Mouse (Mus musculus): Measurements from ENCODE around the gene Hist1h2bh.
"Not testable (repeated sequence)": the region's sequence is repeated elsewhere in the genome, so short reads cannot be mapped to it uniquely, and the experiment has no call there.

Hist1h2bh gene

GRCm38 (mm10) chr13:23576906-23577639 lies 33.9 kb upstream of the Hist1h2bh start:
- no peak for DNase-seq (ENCODE audit: low read depth, low spot score)
- no peaks in the 10 kb centered on the region for H3K36me3 ChIP-seq (ENCODE audit: control insufficient read depth, insufficient read depth, low read length, poor library complexity, severe bottlenecking)

GRCm38 (mm10) chr13:23576351-23576881 lies 33.2 kb upstream of the Hist1h2bh start:
- no peak for DNase-seq (ENCODE audit: low read depth, low spot score)
- Histone ChIP-seq H3K27me3 (ENCODE audit: control insufficient read depth, insufficient read depth, low read length, poor library complexity, severe bottlenecking) (no peaks in the 10 kb centered on the region), H3K36me3 (ENCODE audit: control insufficient read depth, insufficient read depth, low read length, poor library complexity, severe bottlenecking) (no peaks in the 10 kb centered on the region)

More at GRCm38 (mm10) chr13:23576906-23577639, 33.9 kb upstream of the Hist1h2bh start:
- no peaks in the 10 kb centered on the region for H3K27me3 ChIP-seq (ENCODE audit: control insufficient read depth, insufficient read depth, low read length, poor library complexity, severe bottlenecking)

GRCm38 (mm10) chr13:23575864-23576313 lies 32.7 kb upstream of the Hist1h2bh start:
- peak; percentile 18 for DNase-seq (ENCODE audit: low read depth, low spot score)
- H3K36me3 ChIP-seq (ENCODE audit: control insufficient read depth, insufficient read depth, low read length, poor library complexity, severe bottlenecking); H3K27me3 ChIP-seq (ENCODE audit: control insufficient read depth, insufficient read depth, low read length, poor library complexity, severe bottlenecking): not testable (repeated sequence)

- no peaks in the 10 kb centered on the region for H3K36me3 ChIP-seq (ENCODE audit: control insufficient read depth, insufficient read depth, low read length, poor library complexity, severe bottlenecking)
- peak; percentile 92 for DNase-seq (ENCODE audit: low read depth, low spot score)
- H3K27me3 ChIP-seq (ENCODE audit: control insufficient read depth, insufficient read depth, low read length, poor library complexity, severe bottlenecking) = no peaks in the 10 kb centered on the region
These were observed 32.2 kb upstream of the Hist1h2bh start, which contains the start of gene Hist1h3d for GRCm38 (mm10) chr13:23575271-23575851. Hist1h3d (plus strand) TSS chr13:23575763.

GRCm38 (mm10) chr13:23574546-23575170 lies 31.5 kb upstream of the Hist1h2bh start:
- not testable (repeated sequence) for H3K27me3 ChIP-seq (ENCODE audit: control insufficient read depth, insufficient read depth, low read length, poor library complexity, severe bottlenecking); H3K36me3 ChIP-seq (ENCODE audit: control insufficient read depth, insufficient read depth, low read length, poor library complexity, severe bottlenecking)
- peak; percentile 50 for DNase-seq (ENCODE audit: low read depth, low spot score)

- H3K36me3 ChIP-seq (ENCODE audit: control insufficient read depth, insufficient read depth, low read length, poor library complexity, severe bottlenecking); H3K27me3 ChIP-seq (ENCODE audit: control insufficient read depth, insufficient read depth, low read length, poor library complexity, severe bottlenecking): not testable (repeated sequence)
- DNase-seq (ENCODE audit: low read depth, low spot score) = peak; percentile 98
These were observed 30.8 kb upstream of the Hist1h2bh start, which contains the start of the genes Hist1h2bf and Hist1h2ad for GRCm38 (mm10) chr13:23573898-23574524. Hist1h2bf (minus strand) TSS chr13:23574196. Hist1h2ad (plus strand) TSS chr13:23574381.

- not testable (repeated sequence) for H3K36me3 ChIP-seq (ENCODE audit: control insufficient read depth, insufficient read depth, low read length, poor library complexity, severe bottlenecking); H3K27me3 ChIP-seq (ENCODE audit: control insufficient read depth, insufficient read depth, low read length, poor library complexity, severe bottlenecking)
- DNase-seq (ENCODE audit: low read depth, low spot score) = peak; percentile 30
These were observed 30.1 kb upstream of the Hist1h2bh start for GRCm38 (mm10) chr13:23573034-23573897.

GRCm38 (mm10) chr13:23572218-23573033 lies 29.2 kb upstream of the Hist1h2bh start:
- DNase-seq (ENCODE audit: low read depth, low spot score) = peak; percentile 13
- Histone ChIP-seq H3K36me3 (ENCODE audit: control insufficient read depth, insufficient read depth, low read length, poor library complexity, severe bottlenecking) (no peaks in the 10 kb centered on the region), H3K27me3 (ENCODE audit: control insufficient read depth, insufficient read depth, low read length, poor library complexity, severe bottlenecking) (no peaks in the 10 kb centered on the region)

- H3K36me3 ChIP-seq (ENCODE audit: control insufficient read depth, insufficient read depth, low read length, poor library complexity, severe bottlenecking) = not testable (repeated sequence)
- DNase-seq (ENCODE audit: low read depth, low spot score) = peak; percentile 38
These were observed 28.5 kb upstream of the Hist1h2bh start for GRCm38 (mm10) chr13:23571504-23572217.

GRCm38 (mm10) chr13:23571022-23571503 lies 27.9 kb upstream of the Hist1h2bh start, which contains the start of the genes Hist1h2ae and Hist1h2bg:
Hist1h2ae (minus strand) TSS chr13:23571220.
Hist1h2bg (plus strand) TSS chr13:23571396.
- DNase-seq (ENCODE audit: low read depth, low spot score) = peak; percentile 95
- Histone ChIP-seq H3K27me3 (ENCODE audit: control insufficient read depth, insufficient read depth, low read length, poor library complexity, severe bottlenecking) (no peaks in the 10 kb centered on the region), H3K36me3 (ENCODE audit: control insufficient read depth, insufficient read depth, low read length, poor library complexity, severe bottlenecking) (no peaks in the 10 kb centered on the region)

More at GRCm38 (mm10) chr13:23571504-23572217, 28.5 kb upstream of the Hist1h2bh start:
- H3K27me3 ChIP-seq (ENCODE audit: control insufficient read depth, insufficient read depth, low read length, poor library complexity, severe bottlenecking) = not testable (repeated sequence)

GRCm38 (mm10) chr13:23570261-23571021 lies 27.2 kb upstream of the Hist1h2bh start:
- DNase-seq (ENCODE audit: low read depth, low spot score) = peak; percentile 29
- not testable (repeated sequence) for H3K27me3 ChIP-seq (ENCODE audit: control insufficient read depth, insufficient read depth, low read length, poor library complexity, severe bottlenecking)

GRCm38 (mm10) chr13:23564482-23564881 lies 21.3 kb upstream of the Hist1h2bh start:
- H3K36me3 ChIP-seq (ENCODE audit: control insufficient read depth, insufficient read depth, low read length, poor library complexity, severe bottlenecking) = no peaks in the 10 kb centered on the region
- H3K27me3 ChIP-seq (ENCODE audit: control insufficient read depth, insufficient read depth, low read length, poor library complexity, severe bottlenecking) = no peaks in the 10 kb centered on the region
- no peak for DNase-seq (ENCODE audit: low read depth, low spot score)

More at GRCm38 (mm10) chr13:23570261-23571021, 27.2 kb upstream of the Hist1h2bh start:
- not testable (repeated sequence) for H3K36me3 ChIP-seq (ENCODE audit: control insufficient read depth, insufficient read depth, low read length, poor library complexity, severe bottlenecking)

Data from splenic B cell, adult 2 months (primary cell).